Mouse (Mus musculus): ENCODE data around the gene Timp3.

Gene Timp3

GRCm38 (mm10) chr10:86389913-86390312, 89.7 kb downstream of the Timp3 start:
- Histone ChIP-seq H3K27me3 (ENCODE audit: insufficient read depth, low read length) (no peaks in the 10 kb centered on the region), H3K4me3 (replicated peaks; ENCODE audit: low read length) (no peak overlapping the region), H3K36me3 (ENCODE audit: insufficient read depth, low read length) (no peaks in the 10 kb centered on the region), H3K4me1 (replicated peaks; ENCODE audit: low read depth, low read length) (peaks cover 15% of the 10 kb centered on the region; the same call in 1 of the 2 replicates), H3K9me3 (ENCODE audit: low read length) (no peaks in the 10 kb centered on the region)
- no peak for TF ChIP-seq POU5F1 (IDR thresholded peaks at IDR 0.05; ENCODE audit: borderline replicate concordance, low read length)
- no peak for TF ChIP-seq CTCF (conservative IDR thresholded peaks at IDR 0.05; ENCODE audit: low read length)
- no peak for TF ChIP-seq NANOG (IDR thresholded peaks at IDR 0.05; ENCODE audit: borderline replicate concordance, low read length)

DNA sequence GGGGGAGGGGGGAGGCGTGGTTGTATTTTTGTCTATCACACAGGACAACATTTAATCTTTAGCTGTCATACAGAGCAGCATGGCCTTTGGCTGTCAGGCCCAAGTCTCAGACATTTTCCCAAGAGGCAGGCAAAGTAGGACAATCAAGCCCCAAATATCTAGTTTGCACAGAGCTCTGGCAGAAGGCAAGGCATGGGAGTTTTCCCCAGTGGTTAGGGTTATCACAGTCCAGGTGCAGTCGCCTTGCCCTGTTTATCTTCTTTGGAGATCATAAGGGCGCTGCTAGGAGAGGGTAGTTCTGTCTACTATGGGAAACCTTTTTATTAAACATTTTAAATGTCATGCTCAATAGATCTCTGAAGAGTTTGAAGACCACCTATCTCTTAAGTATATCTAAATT, 92.2 kb downstream of the Timp3 start:
- H3K4me3 ChIP-seq (replicated peaks; ENCODE audit: low read length): no peak overlapping the region
- TF ChIP-seq POU5F1 (IDR thresholded peaks at IDR 0.05; ENCODE audit: borderline replicate concordance, low read length) (no peak), CTCF (conservative IDR thresholded peaks at IDR 0.05; ENCODE audit: low read length) (no peak), NANOG (IDR thresholded peaks at IDR 0.05; ENCODE audit: borderline replicate concordance, low read length) (no peak)
- H3K4me1 ChIP-seq (replicated peaks; ENCODE audit: low read depth, low read length): peaks cover 15% of the 10 kb centered on the region; the same call in 1 of the 2 replicates
- H3K27me3 ChIP-seq (ENCODE audit: insufficient read depth, low read length): no peaks in the 10 kb centered on the region
- no peaks in the 10 kb centered on the region for H3K36me3 ChIP-seq (ENCODE audit: insufficient read depth, low read length)
- H3K9me3 ChIP-seq (ENCODE audit: low read length): no peaks in the 10 kb centered on the region

GRCm38 (mm10) chr10:86397577-86398346, 97.6 kb downstream of the Timp3 start:
- H3K36me3 ChIP-seq (ENCODE audit: insufficient read depth, low read length): no peaks in the 10 kb centered on the region
- TF ChIP-seq NANOG (IDR thresholded peaks at IDR 0.05; ENCODE audit: borderline replicate concordance, low read length) (no peak), POU5F1 (IDR thresholded peaks at IDR 0.05; ENCODE audit: borderline replicate concordance, low read length) (no peak), CTCF (conservative IDR thresholded peaks at IDR 0.05; ENCODE audit: low read length) (no peak)
- H3K4me3 ChIP-seq (replicated peaks; ENCODE audit: low read length): no peak overlapping the region

GRCm38 (mm10) chr10:86398347-86398720, 98.2 kb downstream of the Timp3 start:
- Histone ChIP-seq H3K27me3 (ENCODE audit: insufficient read depth, low read length) (no peaks in the 10 kb centered on the region), H3K36me3 (ENCODE audit: insufficient read depth, low read length) (no peaks in the 10 kb centered on the region)

More at GRCm38 (mm10) chr10:86397577-86398346, 97.6 kb downstream of the Timp3 start:
- Histone ChIP-seq H3K9me3 (ENCODE audit: low read length) (no peaks in the 10 kb centered on the region), H3K27me3 (ENCODE audit: insufficient read depth, low read length) (no peaks in the 10 kb centered on the region), H3K4me1 (replicated peaks; ENCODE audit: low read depth, low read length) (no peaks in the 10 kb centered on the region)

More at GRCm38 (mm10) chr10:86398347-86398720, 98.2 kb downstream of the Timp3 start:
- Histone ChIP-seq H3K4me1 (replicated peaks; ENCODE audit: low read depth, low read length) (no peaks in the 10 kb centered on the region), H3K9me3 (ENCODE audit: low read length) (no peaks in the 10 kb centered on the region), H3K4me3 (replicated peaks; ENCODE audit: low read length) (no peak overlapping the region)
- TF ChIP-seq CTCF (conservative IDR thresholded peaks at IDR 0.05; ENCODE audit: low read length): no peak
- no peak for TF ChIP-seq POU5F1 (IDR thresholded peaks at IDR 0.05; ENCODE audit: borderline replicate concordance, low read length)
- no peak for TF ChIP-seq NANOG (IDR thresholded peaks at IDR 0.05; ENCODE audit: borderline replicate concordance, low read length)

Data from E14TG2a.4 (cell line).